Mouse (Mus musculus) heart, postnatal 25 days (tissue): Measurements from ENCODE around the gene Sash1. TPM values are rescaled to one million over a fixed set of nuclear protein-coding genes. Genes with fewer than 3 reads are reported as not detected.
A peak's percentile ranks its signal among the peaks of the same experiment; 100 is the strongest.

ENCODE experiments used
- DNase-seq: peaks from one replicate; pipeline ENCODE4 v3.0.0; 2022; ENCODE audit warnings: low spot score
- intact Hi-C: fragments of 180-260 bp; cut with DNase I; formaldehyde crosslinking; loops from one replicate; pipeline ENCODE4 v1.15.1; 2025
- total RNA-seq, 2 experiments: library from RNA; stranded (reverse); gene quantifications; 2 replicates each; pipeline ENCODE4 v1.2.3; 2021

Gene Sash1
- total RNA-seq, 2 experiments from 2014 or later: 26.8 to 31.1 TPM

- intact Hi-C loops: loop anchor here (2.0 kb wide), 1 partner anchor 14 kb away; no protein-coding TSS in a partner anchor
- peak; percentile 46 for DNase-seq
Observed at GRCm38 (mm10) chr10:8870368-8870767, 15.5 kb downstream of the Sash1 start.

DNA sequence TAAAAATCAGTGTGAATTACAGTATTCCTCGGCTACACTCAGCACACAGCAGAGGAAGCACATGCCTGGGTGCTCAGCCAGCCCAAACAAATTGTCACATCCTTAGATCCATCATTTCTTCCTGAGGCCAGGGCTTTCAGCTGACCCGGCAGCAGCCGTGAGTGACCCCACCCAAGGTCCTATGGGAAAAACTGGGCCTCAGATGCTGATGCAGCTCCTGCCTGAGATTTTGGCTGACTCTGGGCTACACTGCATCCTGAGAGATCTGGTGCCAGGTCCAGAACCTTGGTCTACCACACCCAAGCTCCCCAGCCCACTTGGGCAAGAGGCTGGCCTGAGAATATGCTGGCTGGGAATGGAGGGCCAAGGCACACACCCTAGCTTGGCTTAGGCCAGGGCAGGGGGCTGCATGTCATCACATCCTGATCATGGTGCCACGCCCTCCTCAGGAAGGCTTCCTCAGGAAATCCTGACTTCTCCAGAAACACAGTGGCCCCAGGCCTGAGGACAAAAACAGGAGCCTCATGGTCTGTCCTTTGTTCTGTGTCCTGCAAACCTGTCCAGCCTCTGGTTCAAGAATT lies 19.7 kb downstream of the Sash1 start:
- intact Hi-C loops: loop anchor here (5.0 kb wide), 2 partner anchors 46 to 59 kb away; no protein-coding TSS in a partner anchor
- DNase-seq: peak; percentile 85

DNA sequence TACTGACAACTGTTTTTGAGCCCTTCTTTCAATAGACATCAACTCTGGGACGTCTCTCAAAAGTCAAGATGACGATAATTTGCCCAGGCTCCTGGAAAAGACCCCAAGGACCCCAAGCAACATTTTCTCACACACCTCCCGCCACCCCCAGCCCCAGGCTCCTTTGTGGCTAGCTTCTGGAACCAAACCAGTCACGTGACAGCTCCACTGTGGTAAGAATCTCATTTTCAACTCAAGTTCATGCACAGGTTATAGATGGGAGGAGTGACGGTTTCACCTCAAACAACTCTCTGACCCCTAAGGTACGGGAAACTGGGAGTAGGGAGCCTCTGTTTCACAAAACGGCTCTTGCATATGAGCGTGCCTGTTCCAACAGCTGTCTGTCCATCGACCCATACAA lies 25.2 kb downstream of the Sash1 start:
- no peak for DNase-seq
- intact Hi-C loops: no loop called here

GRCm38 (mm10) chr10:8858718-8859117 lies 27.2 kb downstream of the Sash1 start:
- intact Hi-C loops: no loop called here
- DNase-seq: no peak

- intact Hi-C loops: no loop called here
- no peak for DNase-seq
Observed at GRCm38 (mm10) chr10:8856942-8857341, 28.9 kb downstream of the Sash1 start.

DNA sequence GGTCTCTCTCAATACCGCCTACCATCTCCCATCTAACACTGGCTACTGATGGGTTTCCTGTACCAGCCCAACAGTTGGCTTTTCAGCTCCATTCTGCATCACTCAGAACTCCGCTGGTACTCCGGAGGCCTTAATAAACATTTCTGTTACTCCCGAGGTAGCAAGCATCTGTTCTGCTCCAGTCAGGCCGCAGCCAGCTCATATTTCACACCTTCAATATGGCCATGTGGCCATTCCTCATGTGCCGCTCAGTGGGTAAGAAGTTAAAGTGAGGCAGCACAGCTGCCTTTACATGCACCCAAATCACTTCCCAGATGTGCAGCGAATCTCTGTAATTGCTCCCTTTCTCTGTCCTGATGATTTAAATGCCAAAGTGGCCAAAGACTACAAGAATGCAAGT lies 32.5 kb downstream of the Sash1 start:
- no peak for DNase-seq
- intact Hi-C loops: no loop called here

DNA sequence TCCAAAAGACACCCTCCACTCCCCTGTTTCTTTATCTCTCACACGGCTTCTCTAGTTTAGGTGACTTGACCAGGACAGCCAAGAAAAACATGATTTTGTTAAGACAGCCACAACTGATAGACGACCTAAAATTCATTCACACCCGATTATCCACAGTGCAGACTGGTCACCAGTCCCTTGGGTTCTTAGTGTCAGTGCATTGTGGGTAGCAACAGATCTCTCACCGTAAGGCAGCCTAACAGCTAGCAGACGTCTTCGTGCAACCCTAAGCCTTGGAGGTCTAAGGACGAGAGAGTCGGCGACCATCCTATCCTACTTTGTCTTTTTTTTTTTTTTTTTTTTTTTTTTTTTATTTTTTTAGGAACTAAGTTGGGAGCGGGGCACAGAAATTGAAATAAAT lies 34.2 kb downstream of the Sash1 start:
- no peak for DNase-seq
- intact Hi-C loops: no loop called here

DNA sequence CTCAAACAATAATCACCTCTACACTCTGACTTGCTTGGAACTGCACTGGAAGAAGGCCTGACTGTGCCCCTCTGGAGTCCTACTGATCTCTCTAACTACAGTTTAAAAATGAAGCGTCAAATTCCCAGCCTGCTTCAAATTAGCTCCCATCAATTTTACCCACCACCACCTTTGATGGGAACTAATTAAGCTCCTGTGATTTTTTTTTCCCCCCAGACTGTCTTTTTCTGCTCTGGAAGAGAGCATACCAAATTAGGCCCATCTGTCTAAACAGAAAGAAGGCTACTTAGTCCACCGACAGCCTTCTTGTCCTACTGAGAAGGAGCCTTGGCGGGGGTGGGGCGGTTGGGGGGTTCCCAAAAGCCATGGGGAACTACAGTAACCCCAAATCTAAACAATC lies 37.9 kb downstream of the Sash1 start:
- no peak for DNase-seq
- intact Hi-C loops: no loop called here

- intact Hi-C loops: no loop called here
- DNase-seq: no peak
Observed at GRCm38 (mm10) chr10:8846258-8846657, 39.6 kb downstream of the Sash1 start.

DNA sequence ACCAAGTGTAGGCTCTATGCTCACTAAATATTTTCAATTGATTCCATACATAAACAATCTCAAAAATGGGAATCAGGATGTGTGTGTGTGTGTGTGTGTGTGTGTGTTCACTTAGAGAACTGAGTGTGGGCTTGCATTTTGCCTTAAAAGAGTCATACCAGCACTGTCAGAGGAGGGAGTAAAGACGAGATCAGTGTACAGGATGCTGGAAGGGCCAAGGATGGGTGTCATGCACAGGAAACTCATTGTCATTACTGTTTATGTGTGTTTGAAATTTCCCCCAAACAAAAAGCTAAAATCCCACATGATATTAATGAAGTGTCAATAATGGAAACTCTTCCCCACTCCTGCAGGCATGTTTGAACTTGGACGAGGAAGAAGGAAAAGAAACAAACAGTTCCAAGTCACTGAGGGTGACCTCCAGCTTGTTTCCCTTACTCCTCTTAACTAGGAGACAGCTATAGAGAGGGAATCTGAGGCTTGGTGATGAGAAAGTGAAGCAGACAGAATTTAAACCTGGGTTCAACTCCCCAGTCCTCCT lies 40.6 kb downstream of the Sash1 start:
- intact Hi-C loops: no loop called here
- DNase-seq: no peak

DNA sequence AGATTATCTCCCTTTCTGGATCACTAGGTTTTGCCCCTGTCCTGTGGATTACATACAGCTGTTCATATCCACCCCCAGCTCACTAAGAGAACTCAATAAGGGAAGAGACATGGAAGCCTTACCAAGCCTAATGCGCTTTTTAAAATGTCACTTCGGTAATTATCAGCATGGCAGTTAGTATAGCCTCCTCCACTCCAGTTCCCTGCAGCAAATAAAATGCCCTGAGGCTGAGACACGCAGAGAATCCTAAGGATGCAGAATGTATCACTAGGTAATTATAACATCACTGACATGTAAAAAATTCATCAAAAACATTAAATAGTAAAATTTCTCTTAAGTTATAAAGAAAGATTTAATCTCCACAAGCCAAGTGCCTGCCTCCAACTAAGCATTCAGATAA lies 45.9 kb downstream of the Sash1 start:
- DNase-seq: no peak
- intact Hi-C loops: loop anchor here (5.0 kb wide), 1 partner anchor 132 kb away; no protein-coding TSS in a partner anchor

DNA sequence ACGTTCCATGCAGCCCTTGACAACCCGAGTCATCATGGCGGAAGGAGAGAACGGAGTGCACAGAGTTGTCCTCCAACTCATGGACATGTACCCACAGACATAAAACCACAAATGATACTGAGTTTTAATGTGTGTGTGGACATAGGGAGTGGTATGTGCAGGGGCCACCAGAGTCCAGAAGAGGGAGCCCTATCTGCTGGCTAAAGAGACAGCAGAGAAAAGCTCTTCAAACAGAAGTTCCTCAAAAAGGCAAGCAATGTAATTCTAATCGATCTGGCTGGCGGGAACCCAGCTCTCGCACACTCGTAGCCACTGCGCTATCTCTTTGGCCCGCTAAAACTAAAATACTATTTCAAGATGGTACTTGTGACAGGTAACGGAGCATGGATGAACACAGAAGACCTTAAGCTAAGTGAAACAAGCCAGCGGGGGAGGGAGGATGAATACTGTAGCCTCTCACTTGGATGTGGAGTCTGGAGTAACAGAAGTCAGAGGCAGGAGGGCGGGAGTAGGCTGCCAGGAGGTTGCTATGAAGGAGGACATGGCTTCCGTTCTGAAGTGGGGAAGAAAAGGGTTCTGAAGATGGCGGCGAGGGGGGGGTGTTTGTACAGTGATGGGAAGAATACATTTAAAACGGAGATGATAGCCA lies 51.9 kb downstream of the Sash1 start:
- no peak for DNase-seq
- intact Hi-C loops: loop anchor here (5.0 kb wide), 1 partner anchor 37 kb away; no protein-coding TSS in a partner anchor

DNA sequence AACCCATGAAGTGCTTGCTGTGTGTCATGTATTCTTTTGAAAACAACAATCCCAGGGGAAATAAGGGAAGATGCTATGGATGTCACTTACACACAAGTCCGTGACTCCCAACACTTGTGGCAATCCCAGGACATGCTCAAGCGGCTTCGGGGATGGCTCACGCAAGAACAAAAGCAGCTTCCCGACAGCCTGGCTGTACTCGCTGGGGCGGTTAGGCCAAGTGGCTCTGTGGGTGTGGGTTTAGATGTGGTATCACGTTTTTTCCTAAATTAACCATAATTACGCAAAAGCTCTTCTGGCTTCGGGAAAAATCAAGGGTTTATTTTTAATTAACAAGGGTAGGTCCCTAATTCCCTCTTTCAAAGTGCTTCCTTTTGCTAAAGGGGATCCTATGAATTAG lies 59.6 kb downstream of the Sash1 start:
- intact Hi-C loops: no loop called here
- DNase-seq: no peak

- intact Hi-C loops: no loop called here
- DNase-seq: no peak
Observed at GRCm38 (mm10) chr10:8825874-8826273, 60.0 kb downstream of the Sash1 start.

DNA sequence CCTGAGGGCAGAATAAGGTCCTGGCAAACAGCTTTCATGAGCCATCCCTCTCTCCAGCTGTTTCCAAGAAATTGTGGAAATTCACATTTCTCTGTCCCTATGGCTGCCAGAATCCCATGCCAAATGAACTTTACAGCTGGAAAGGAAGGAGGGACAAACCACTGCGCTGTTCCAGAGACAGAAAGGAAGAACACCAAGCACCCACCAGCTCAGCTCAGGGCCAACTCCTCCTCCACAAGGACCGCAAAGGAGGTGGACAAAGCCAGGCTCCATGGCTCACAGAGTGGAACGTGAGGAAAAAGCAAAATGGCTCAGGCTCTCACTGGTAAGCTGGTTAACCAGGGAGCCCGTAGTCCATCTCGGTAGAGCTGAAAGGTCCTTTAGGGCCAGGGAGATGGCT lies 67.8 kb downstream of the Sash1 start:
- intact Hi-C loops: no loop called here
- DNase-seq: no peak

DNA sequence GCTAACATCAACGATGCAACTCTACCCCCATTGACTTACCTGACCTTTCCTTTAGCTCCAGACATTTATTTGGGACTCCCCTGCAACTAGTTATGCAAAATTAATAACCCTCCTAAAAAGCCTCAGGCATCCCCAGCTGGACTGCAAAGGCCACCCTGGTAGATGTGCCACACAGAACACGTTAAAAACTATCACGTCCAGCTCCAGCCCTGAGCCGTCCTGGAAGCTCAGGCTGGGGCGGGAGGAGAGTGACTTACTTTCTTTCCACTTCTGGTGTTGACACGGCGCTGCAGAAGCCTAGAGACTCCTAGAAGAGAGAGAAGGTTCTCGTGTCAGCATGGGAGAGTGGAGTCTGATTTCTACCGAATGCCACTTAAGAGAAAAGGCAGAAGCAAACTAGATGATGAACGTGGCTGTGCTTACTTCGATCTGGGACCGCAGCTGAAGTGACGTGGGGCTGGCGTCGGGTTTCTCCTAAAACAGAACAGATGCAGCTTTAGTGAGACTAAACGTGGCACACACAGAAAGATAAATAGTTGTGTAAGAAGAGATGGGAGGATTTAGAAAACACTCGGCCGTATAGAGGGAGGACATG lies 71.8 kb downstream of the Sash1 start:
- DNase-seq: no peak
- intact Hi-C loops: no loop called here

DNA sequence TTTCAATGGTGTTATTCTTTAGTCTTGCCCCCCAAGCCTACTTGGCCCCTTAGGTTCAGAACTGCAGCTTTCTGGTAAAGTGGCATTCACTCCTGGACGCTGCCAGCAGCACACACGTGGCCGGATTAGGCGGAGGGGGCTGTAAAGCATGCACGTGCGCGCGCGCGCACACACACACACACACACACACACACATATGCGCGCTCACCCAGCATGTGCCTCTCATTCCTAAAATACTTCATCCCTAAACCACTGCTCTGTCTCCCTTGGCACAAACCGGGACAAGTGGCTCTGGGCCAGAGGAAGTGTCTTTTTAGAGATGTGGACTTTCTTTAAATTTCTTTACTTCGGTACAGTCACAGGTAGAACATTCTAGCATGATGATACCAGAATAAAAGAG lies 72.6 kb downstream of the Sash1 start:
- no peak for DNase-seq
- intact Hi-C loops: no loop called here

DNA sequence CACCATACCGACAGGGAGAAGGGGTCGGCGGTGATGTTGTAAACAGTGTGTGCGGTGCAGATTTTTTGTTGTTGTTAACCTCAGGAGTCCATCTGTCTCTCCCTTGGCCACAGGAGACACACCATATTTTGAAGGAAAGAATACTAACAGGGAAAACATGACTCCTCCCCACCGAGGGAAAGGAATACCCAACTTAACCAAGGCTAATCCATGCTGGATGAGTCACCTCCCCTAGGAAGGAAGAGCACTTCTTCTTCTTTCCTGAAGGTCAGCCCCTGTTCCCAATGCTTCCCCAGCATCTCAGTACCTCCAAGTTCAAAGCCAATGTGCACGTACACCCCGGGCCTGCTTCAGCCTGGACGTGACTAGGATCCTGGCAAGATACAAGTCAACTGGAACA lies 73.1 kb downstream of the Sash1 start:
- DNase-seq: no peak
- intact Hi-C loops: no loop called here

GRCm38 (mm10) chr10:8811261-8812039 lies 74.4 kb downstream of the Sash1 start:
- DNase-seq: no peak
- intact Hi-C loops: no loop called here

DNA sequence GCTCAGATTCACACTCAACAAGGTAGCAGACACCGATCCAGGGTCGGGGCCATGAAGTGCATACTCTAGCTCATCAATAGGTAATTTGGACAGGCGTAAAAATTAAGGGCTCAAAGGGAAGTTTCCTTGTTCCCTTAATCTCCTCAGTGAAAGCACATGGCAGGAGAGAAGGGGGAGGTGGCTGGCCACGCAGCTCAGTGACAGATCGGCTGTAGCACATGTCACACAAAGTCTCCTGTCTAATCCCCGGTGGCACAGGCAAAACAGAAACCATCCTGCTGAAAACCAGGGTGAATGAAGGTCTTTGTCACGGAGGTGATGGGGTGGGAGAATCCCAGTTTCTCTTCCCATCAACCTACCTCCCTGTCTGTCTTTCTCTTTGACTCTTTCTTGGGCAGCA lies 75.4 kb downstream of the Sash1 start:
- intact Hi-C loops: no loop called here
- DNase-seq: no peak
